Comparison of ENCODE assay signal across 8 mouse cellular contexts in genomic region chr4:122848150-122848621, GRCm38 (mm10). TPM values are rescaled to one million over a fixed set of nuclear protein-coding genes. Genes with fewer than 3 reads are reported as not detected.
DNase-seq lines count a peak whose midpoint lies in the region; ATAC-seq lines count a peak whose summit lies in the region.
"Had no signal": no experiment of that assay in that cellular context is flagged by ENCODE, and none has a peak within 500 bp of the region (broad histone marks: within the 10 kb centered on the region; RNA-seq: fewer than 3 reads in every experiment).

No protein-coding gene starts in this region.

- peak; percentile 56 for DNase-seq in A20 (ENCODE audit: low read depth, low spot score)
- peak; percentile 28 for DNase-seq in CD4-positive helper T cell, adult 2 months (ENCODE audit: low read depth, low spot score)
- peak; percentile 36 to 40 for DNase-seq in heart, postnatal 14 days
- DNase-seq in lung, postnatal 36 days: peak; percentile 73
- DNase-seq in thymus, postnatal 4 days: peak; percentile 68
- no peak for DNase-seq in right cerebral cortex, postnatal 14 days
- DNase-seq in hindbrain, embryonic 11.5 days (ENCODE audit: low spot score): no peak

- intact Hi-C loops in heart, postnatal 14 days (cut with DNase I): no loop called here

- peaks cover 7% of the 10 kb centered on the region; the same call in 1 of the 2 replicates for H3K36me3 ChIP-seq in hindbrain, embryonic 11.5 days (ENCODE audit: control insufficient read depth, insufficient read depth, low read length)

- no peaks in the 10 kb centered on the region for H3K27me3 ChIP-seq in hindbrain, embryonic 11.5 days (ENCODE audit: control insufficient read depth, insufficient read depth, low read length)
- H3K27me3 ChIP-seq: midbrain, embryonic 12.5 days had no signal

- 88% methylated on average over 13 of the region's 13 CpGs for WGBS in hindbrain, embryonic 11.5 days

- H3K27ac ChIP-seq in hindbrain, embryonic 11.5 days (ENCODE audit: low read depth, low read length): no peak overlapping the region
- H3K27ac ChIP-seq: midbrain, embryonic 12.5 days had no signal

- no peak for ATAC-seq in hindbrain, embryonic 11.5 days (ENCODE audit: low FRiP score)

- H3K4me2 ChIP-seq in hindbrain, embryonic 11.5 days (replicated peaks; ENCODE audit: low read depth, low read length): no peak overlapping the region
- H3K4me2 ChIP-seq: midbrain, embryonic 12.5 days had no signal

- no peak overlapping the region for H3K4me3 ChIP-seq in hindbrain, embryonic 11.5 days (ENCODE audit: low read depth, low read length)
- H3K4me3 ChIP-seq: midbrain, embryonic 12.5 days had no signal

- no peak overlapping the region for H3K9ac ChIP-seq in hindbrain, embryonic 11.5 days (ENCODE audit: low read depth, low read length)

- H3K9me3 ChIP-seq in hindbrain, embryonic 11.5 days (ENCODE audit: control insufficient read depth, low read length): no peaks in the 10 kb centered on the region
- H3K9me3 ChIP-seq: midbrain, embryonic 12.5 days had no signal

- H3K4me1 ChIP-seq in hindbrain, embryonic 11.5 days (replicated peaks; ENCODE audit: control insufficient read depth, insufficient read depth, low read length): no peaks in the 10 kb centered on the region
- H3K4me1 ChIP-seq: midbrain, embryonic 12.5 days had no signal

RNA-seq across cellular contexts. Expression of gene Ppt1, which starts 12.1 kb away (rescaled TPM):
- total RNA-seq in heart, postnatal 14 days (2021): 10 to 100 TPM; 35.4 to 40.0 TPM
- polyA plus RNA-seq in hindbrain, embryonic 11.5 days (2014; fragmentation: Nextera tagmentation; extraction: Ambion mirVana): 65.5 and 73.1 TPM in 2 replicates

RNA-seq across cellular contexts. Expression of gene Cap1, which starts 37.7 kb away (rescaled TPM):
- total RNA-seq in heart, postnatal 14 days (2021): 10 to 100 TPM; 62.2 to 66.9 TPM
- 71.5 and 73.4 TPM in 2 replicates for polyA plus RNA-seq in hindbrain, embryonic 11.5 days (2014; fragmentation: Nextera tagmentation; extraction: Ambion mirVana)

Comparison
In these comparisons a context has a peak if more than half of its experiments do, and no peak if none do; other contexts are left out.
1. DNase-seq: peak in A20 (single experiment), CD4-positive helper T cell, adult 2 months (single experiment), heart, postnatal 14 days (2 of 2), lung, postnatal 36 days (single experiment) and thymus, postnatal 4 days (single experiment); none in right cerebral cortex, postnatal 14 days (single experiment) and hindbrain, embryonic 11.5 days (single experiment).